Mouse (Mus musculus): Measurements from ENCODE around the gene Fam174a. TPM values are rescaled to one million over a fixed set of nuclear protein-coding genes. Genes with fewer than 3 reads are reported as not detected.

Gene Fam174a
- polyA plus RNA-seq, 1 experiment from 2014 or later, result 29.4 TPM

DNA sequence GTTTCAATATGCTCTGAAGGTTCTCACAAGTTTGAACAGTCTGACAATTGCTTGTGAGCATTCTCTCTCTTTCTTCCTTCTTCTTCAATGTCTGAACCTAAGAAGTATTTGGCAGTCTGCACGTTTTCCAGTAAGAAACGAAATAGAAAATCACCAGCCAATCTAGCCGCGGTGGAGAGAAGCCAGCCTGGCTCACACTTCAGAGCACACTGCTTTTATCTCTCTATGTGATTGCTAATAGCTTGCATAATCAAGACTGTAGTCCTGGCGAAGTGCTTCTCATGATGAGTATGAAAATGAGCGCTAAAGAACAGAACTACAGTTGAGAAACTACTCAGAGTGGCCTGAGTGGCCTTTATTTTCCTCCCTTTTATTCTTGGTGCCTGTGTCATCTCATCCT lies 62.0 kb downstream of the Fam174a start:
- H3K4me2 ChIP-seq (ENCODE audit: low read depth, low read length), result no peak overlapping the region
- no peak overlapping the region for H3K4me3 ChIP-seq (ENCODE audit: low read depth, low read length)
- H3K27ac ChIP-seq (ENCODE audit: low read depth, low read length), result no peak overlapping the region
- 76% methylated on average over 6 of the region's 6 CpGs for WGBS
- no peak for ATAC-seq (ENCODE audit: low read depth)
- no peaks in the 10 kb centered on the region for H3K27me3 ChIP-seq (ENCODE audit: control insufficient read depth, insufficient read depth, low read length)
- H3K36me3 ChIP-seq (ENCODE audit: control insufficient read depth, insufficient read depth, low read length), result no peaks in the 10 kb centered on the region
- H3K9ac ChIP-seq (replicated peaks; ENCODE audit: low read depth, low read length), result no peak overlapping the region
- no peaks in the 10 kb centered on the region for H3K9me3 ChIP-seq (ENCODE audit: control insufficient read depth, low read length)
- no peaks in the 10 kb centered on the region for H3K4me1 ChIP-seq (ENCODE audit: control insufficient read depth, insufficient read depth, low read length)

DNA sequence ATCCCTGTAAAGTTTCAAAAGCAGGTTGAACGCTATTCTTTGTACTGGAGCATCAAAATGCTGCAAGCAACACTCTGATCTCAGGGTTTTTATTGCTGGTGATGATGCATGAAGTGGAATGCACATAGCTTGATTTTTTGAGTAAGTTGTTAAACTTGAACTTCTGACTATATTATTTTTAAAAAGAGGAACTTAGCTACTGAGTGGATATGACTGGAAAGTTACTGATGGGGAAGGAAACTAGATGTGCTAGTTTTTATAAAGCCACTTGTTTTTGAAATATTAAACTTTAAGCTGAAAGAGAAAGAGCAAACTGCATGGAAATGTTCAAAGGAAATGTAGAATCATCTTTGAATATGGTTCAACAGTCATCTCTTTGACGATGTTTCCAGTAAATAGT lies 67.6 kb downstream of the Fam174a start:
- Histone ChIP-seq H3K36me3 (ENCODE audit: control insufficient read depth, insufficient read depth, low read length) (no peaks in the 10 kb centered on the region), H3K9me3 (ENCODE audit: control insufficient read depth, low read length) (no peaks in the 10 kb centered on the region), H3K4me1 (ENCODE audit: control insufficient read depth, insufficient read depth, low read length) (no peaks in the 10 kb centered on the region), H3K4me3 (ENCODE audit: low read depth, low read length) (no peak overlapping the region), H3K4me2 (ENCODE audit: low read depth, low read length) (no peak overlapping the region), H3K27ac (ENCODE audit: low read depth, low read length) (no peak overlapping the region), H3K9ac (replicated peaks; ENCODE audit: low read depth, low read length) (no peak overlapping the region), H3K27me3 (ENCODE audit: control insufficient read depth, insufficient read depth, low read length) (no peaks in the 10 kb centered on the region)
- no peak for ATAC-seq (ENCODE audit: low read depth)
- 83% methylated on average over 2 of the region's 2 CpGs for WGBS

Data from neural tube, embryonic 14.5 days (tissue).